Mouse (Mus musculus) midbrain, embryonic 16.5 days (tissue): Measurements from ENCODE around the gene Dock4. TPM values are rescaled to one million over a fixed set of nuclear protein-coding genes. Genes with fewer than 3 reads are reported as not detected.

Source experiments
- ATAC-seq: fragments of 200-750 bp; cut with Nextera tagmentation; 2 replicates; pipeline ENCODE4 v1.8.0; 2017; ENCODE audit warnings: moderate TSS enrichment
- H3K27ac ChIP-seq: fragments of 300-500 bp; sonication (generic); 2 replicates; pipeline ENCODE4 v1.5.1; 2014; ENCODE audit warnings: mild to moderate bottlenecking, low read length, mixed read lengths
- H3K27me3 ChIP-seq: fragments of 300-500 bp; sonication (generic); 2 replicates; pipeline ENCODE4 v1.6.1; 2014; ENCODE audit warnings: low read depth, low read length, mixed read lengths; ENCODE audit not compliant: control insufficient read depth, insufficient read depth
- H3K36me3 ChIP-seq: fragments of 300-500 bp; sonication (generic); 2 replicates; pipeline ENCODE4 v1.6.1; 2014; ENCODE audit warnings: mild to moderate bottlenecking, low read length, moderate library complexity, mixed read lengths; ENCODE audit not compliant: control insufficient read depth, insufficient read depth
- H3K4me1 ChIP-seq: fragments of 300-500 bp; sonication (generic); 2 replicates; pipeline ENCODE4 v1.6.1; 2014; ENCODE audit warnings: mild to moderate bottlenecking, low read length, mixed read lengths; ENCODE audit not compliant: control insufficient read depth, insufficient read depth
- H3K4me2 ChIP-seq: fragments of 300-500 bp; sonication (generic); 2 replicates; pipeline ENCODE4 v1.6.1; 2014; ENCODE audit warnings: mild to moderate bottlenecking, low read length, mixed read lengths
- H3K4me3 ChIP-seq: fragments of 300-500 bp; sonication (generic); 2 replicates; pipeline ENCODE4 v1.5.1; 2014; ENCODE audit warnings: low read depth, mild to moderate bottlenecking, low read length, moderate library complexity, mixed read lengths
- H3K9ac ChIP-seq: fragments of 300-500 bp; sonication (generic); 2 replicates; pipeline ENCODE4 v1.6.1; 2014; ENCODE audit warnings: low read depth, low read length, mixed read lengths
- H3K9me3 ChIP-seq: fragments of 300-500 bp; sonication (generic); replicated peaks from 2 replicates; pipeline ENCODE4 v1.6.1; 2014; ENCODE audit warnings: mild to moderate bottlenecking, low read length, mixed read lengths; ENCODE audit not compliant: control insufficient read depth, poor library complexity, severe bottlenecking
- WGBS: fragments of 180-500 bp; shearing (Covaris S2); extraction: QIAGEN DNeasy Blood & Tissue Kit; methylation state at CpG from one replicate; pipeline ENCODE4 v1.1.7; 2014; 5-methylcytosine and 5-hydroxymethylcytosine counted together
- polyA plus RNA-seq: library from polyadenylated mRNA; unstranded; fragments of >200 nt; fragmentation: Nextera tagmentation; extraction: Ambion mirVana; gene quantifications from 2 replicates; pipeline ENCODE4 v1.2.1, GENCODE M21; 2015

The Dock4 gene
- polyA plus RNA-seq, 1 experiment from 2014 or later: 34.8 TPM

DNA sequence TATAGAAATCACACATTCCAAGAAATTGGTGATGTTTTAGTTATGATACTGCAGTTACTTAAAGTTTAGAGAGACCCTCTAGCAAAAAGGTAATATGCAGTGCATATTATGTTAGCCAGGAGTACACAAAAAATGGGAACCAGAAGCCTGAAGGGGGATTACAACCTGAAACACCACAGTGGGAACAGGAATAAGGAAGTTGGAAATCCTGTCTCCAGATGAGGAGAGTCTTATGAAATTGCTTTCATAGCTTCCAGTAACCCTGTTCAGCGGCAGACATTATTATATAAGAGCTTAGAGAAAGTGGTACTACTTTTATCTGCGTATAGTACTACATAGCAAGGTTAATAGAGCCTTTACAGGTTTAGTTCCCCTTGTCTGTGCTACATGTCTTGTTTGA lies 210.1 kb downstream of the Dock4 start:
- no peak overlapping the region for H3K9ac ChIP-seq
- H3K27ac ChIP-seq: no peak overlapping the region
- no peaks in the 10 kb centered on the region for H3K36me3 ChIP-seq
- no peak overlapping the region for H3K4me2 ChIP-seq
- no peaks in the 10 kb centered on the region for H3K9me3 ChIP-seq
- WGBS: 92% methylated on average over 2 of the region's 2 CpGs
- 0 out of 2 replicates have a peak, but pooled peaks cover 2% of the 10 kb centered on the region for H3K4me1 ChIP-seq
- ATAC-seq: no peak
- no peaks in the 10 kb centered on the region for H3K27me3 ChIP-seq
- H3K4me3 ChIP-seq: no peak overlapping the region

- H3K4me3 ChIP-seq: no peak overlapping the region
- no peak overlapping the region for H3K4me2 ChIP-seq
- 43% methylated on average over 5 of the region's 5 CpGs for WGBS
- no peak for ATAC-seq
- H3K4me1 ChIP-seq: 0 out of 2 replicates have a peak, but pooled peaks cover 2% of the 10 kb centered on the region
- no peak overlapping the region for H3K27ac ChIP-seq
- no peaks in the 10 kb centered on the region for H3K27me3 ChIP-seq
- H3K9me3 ChIP-seq: no peaks in the 10 kb centered on the region
- H3K9ac ChIP-seq: no peak overlapping the region
- H3K36me3 ChIP-seq: no peaks in the 10 kb centered on the region
These were observed 210.7 kb downstream of the Dock4 start for GRCm38 (mm10) chr12:40656438-40656837.

DNA sequence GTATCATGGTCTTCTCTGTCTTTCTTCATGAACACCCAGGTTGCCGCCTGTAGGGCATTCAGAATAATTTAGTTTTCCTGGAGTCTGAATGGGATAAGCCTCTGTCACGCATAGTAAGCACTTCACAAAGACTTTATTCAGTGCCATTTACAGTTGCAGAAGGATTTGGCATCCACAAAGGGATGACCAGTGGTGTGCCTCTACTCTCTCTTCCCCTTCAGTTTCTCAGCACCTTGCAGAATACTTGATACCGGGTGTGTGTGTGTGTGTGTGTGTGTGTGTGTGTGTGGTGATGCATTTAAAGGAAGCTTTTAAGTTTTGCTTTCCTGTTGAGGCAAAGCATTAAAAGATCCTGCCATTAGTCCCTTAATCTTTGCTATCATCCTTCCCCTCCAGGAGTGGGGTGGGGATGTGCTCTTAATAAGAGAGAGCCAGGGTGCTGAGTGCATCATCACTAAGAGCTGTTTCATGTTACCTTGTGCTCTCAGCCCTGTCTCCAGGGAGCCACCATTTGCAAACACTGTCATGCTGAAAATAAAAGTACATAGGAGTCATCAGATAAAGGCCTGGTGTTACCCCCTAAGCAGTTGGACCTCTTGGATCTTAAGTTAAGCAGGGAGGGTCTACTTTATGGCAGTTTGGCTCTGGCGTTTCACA lies 211.6 kb downstream of the Dock4 start:
- WGBS: 28% methylated on average over 4 of the region's 4 CpGs
- Histone ChIP-seq H3K27me3 (no peaks in the 10 kb centered on the region), H3K9me3 (no peaks in the 10 kb centered on the region), H3K4me3 (no peak overlapping the region), H3K4me1 (0 out of 2 replicates have a peak, but pooled peaks cover 2% of the 10 kb centered on the region), H3K4me2 (no peak overlapping the region), H3K9ac (no peak overlapping the region), H3K36me3 (no peaks in the 10 kb centered on the region), H3K27ac (no peak overlapping the region)
- ATAC-seq: no peak

DNA sequence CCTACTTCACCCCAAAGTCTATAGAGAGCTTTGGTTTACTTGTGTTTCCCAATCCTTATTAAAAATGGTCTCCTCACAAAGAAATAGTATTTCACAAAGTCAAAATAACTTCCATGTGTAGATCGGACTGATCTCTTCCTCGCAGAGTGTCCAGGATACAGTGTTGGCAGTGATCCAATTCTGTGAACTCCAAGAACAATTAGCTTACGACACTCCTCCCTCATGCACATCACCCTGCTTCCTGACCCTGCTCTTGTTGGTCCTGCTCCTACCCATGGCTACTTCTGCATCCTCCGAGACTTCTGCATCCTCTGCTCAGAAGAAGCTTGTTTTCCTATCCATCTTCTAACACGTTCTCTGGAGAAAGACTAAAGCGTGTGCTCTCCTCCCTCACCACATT lies 213.9 kb downstream of the Dock4 start:
- no peak for ATAC-seq

GRCm38 (mm10) chr12:40669460-40669859 lies 223.7 kb downstream of the Dock4 start:
- Histone ChIP-seq H3K9ac (no peak overlapping the region), H3K4me3 (no peak overlapping the region), H3K36me3 (no peaks in the 10 kb centered on the region), H3K4me1 (no peaks in the 10 kb centered on the region), H3K27me3 (no peaks in the 10 kb centered on the region), H3K9me3 (no peaks in the 10 kb centered on the region), H3K4me2 (no peak overlapping the region), H3K27ac (no peak overlapping the region)
- no peak for ATAC-seq
- 87% methylated on average over 2 of the region's 2 CpGs for WGBS

More for the DNA sequence above, 213.9 kb downstream of the Dock4 start:
- Histone ChIP-seq H3K4me2 (no peak overlapping the region), H3K4me1 (0 out of 2 replicates have a peak, but pooled peaks cover 2% of the 10 kb centered on the region), H3K9me3 (no peaks in the 10 kb centered on the region), H3K27ac (no peak overlapping the region), H3K27me3 (no peaks in the 10 kb centered on the region), H3K4me3 (no peak overlapping the region), H3K36me3 (no peaks in the 10 kb centered on the region), H3K9ac (no peak overlapping the region)
- WGBS: 75% methylated on average over 6 of the region's 6 CpGs

DNA sequence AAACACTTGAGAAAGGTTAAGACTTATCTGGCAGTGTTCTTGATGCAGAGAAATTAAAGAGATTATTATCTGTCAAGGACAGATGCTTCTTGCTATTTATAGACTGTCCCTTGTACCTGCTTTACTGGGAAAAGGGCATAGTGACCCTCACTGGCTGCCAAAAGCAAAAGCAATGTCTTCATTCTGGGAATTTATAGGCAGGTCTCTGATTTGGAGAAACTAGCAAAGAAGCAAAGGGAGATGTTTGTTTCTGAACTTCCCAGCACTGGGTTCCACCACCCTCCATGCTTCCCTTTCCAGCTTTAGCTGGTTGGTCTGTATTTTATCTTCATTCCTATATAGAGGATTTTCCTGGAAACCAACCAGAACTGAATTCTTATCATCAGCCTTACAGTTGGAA lies 225.0 kb downstream of the Dock4 start:
- Histone ChIP-seq H3K4me1 (no peaks in the 10 kb centered on the region), H3K36me3 (no peaks in the 10 kb centered on the region), H3K27me3 (no peaks in the 10 kb centered on the region), H3K9ac (no peak overlapping the region), H3K4me2 (no peak overlapping the region), H3K9me3 (no peaks in the 10 kb centered on the region), H3K27ac (no peak overlapping the region), H3K4me3 (no peak overlapping the region)
- no peak for ATAC-seq

GRCm38 (mm10) chr12:40679713-40680112 lies 234.0 kb downstream of the Dock4 start:
- Histone ChIP-seq H3K9ac (no peak overlapping the region), H3K9me3 (no peaks in the 10 kb centered on the region), H3K4me3 (no peak overlapping the region), H3K4me2 (no peak overlapping the region), H3K4me1 (no peaks in the 10 kb centered on the region), H3K27ac (no peak overlapping the region), H3K27me3 (no peaks in the 10 kb centered on the region), H3K36me3 (no peaks in the 10 kb centered on the region)
- ATAC-seq: no peak
- WGBS: 81% methylated on average over 4 of the region's 4 CpGs

DNA sequence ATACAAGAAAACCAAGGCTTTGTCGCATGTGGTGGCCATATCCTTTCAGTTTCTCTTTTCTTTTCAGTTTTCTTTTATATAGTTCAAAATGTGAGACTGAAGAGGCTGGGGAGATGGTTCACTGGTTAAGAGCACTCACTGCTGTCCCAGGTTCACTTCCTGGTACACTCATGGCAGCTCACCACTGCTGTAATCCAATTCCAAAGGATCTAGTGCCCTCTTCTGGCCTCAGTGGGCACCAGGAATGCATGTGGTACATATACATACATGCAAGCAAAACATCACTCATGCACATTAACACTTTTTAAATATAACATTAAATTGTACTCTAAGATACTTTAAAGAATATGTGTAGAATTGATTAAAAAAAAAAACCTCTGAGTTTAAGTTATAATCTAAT lies 234.8 kb downstream of the Dock4 start:
- H3K4me2 ChIP-seq: no peak overlapping the region
- H3K36me3 ChIP-seq: no peaks in the 10 kb centered on the region
- H3K27ac ChIP-seq: no peak overlapping the region
- 92% methylated on average over 1 of the region's 1 CpGs for WGBS
- ATAC-seq: no peak
- H3K9me3 ChIP-seq: no peaks in the 10 kb centered on the region
- H3K9ac ChIP-seq: no peak overlapping the region
- no peaks in the 10 kb centered on the region for H3K27me3 ChIP-seq
- no peaks in the 10 kb centered on the region for H3K4me1 ChIP-seq
- H3K4me3 ChIP-seq: no peak overlapping the region

DNA sequence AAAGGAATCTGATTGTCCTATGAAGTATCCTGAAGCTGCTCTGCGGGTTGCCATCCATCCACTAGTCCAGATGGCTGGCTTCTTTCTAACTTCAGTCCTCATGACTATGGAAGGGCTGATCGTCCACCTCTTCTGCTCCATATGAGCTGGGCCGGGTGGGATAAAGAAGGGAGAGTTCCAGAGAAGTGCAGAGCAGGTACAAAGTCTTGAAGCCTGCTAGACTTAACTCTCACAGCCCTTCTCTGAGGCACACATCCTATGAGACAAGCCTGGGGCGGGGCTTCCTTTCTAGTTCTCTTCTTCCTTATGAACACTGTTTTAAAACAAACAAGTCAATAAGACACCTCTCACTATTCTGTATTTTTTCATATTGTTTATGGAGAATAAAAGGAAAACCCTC lies 245.7 kb downstream of the Dock4 start:
- Histone ChIP-seq H3K4me2 (no peak overlapping the region), H3K4me1 (no peaks in the 10 kb centered on the region), H3K4me3 (no peak overlapping the region), H3K27me3 (no peaks in the 10 kb centered on the region), H3K9ac (no peak overlapping the region), H3K36me3 (no peaks in the 10 kb centered on the region), H3K27ac (no peak overlapping the region), H3K9me3 (no peaks in the 10 kb centered on the region)
- ATAC-seq: no peak
- 69% methylated on average over 4 of the region's 4 CpGs for WGBS
